In the genomic region with DNA sequence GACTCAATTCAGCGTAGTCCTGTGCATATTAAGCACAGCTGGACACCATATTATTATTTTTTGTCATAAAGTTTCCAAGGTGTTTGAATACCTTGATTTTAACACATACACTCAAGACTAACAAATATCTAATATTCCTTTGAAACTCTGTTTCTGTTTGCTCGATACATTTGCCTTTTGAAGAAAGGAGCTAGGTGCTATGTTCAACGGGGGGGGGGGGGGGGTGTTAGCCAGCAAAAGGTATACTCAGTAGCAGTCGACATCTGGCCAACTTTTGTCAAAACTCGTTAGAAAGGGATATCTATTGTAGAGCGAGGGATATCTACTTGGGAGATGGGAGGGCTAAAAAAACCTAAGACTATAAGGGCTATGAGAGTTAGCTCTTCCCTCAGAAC, we compare ENCODE assay signal across 8 mouse cellular contexts. TPM values are rescaled to one million over a fixed set of nuclear protein-coding genes. Genes with fewer than 3 reads are reported as not detected.
DNase-seq lines count a peak whose midpoint lies in the region; ATAC-seq and TF ChIP-seq lines count a peak whose summit lies in the region.
"Had no signal": no experiment of that assay in that cellular context is flagged by ENCODE, and none has a peak within 500 bp of the region (broad histone marks: within the 10 kb centered on the region; RNA-seq: fewer than 3 reads in every experiment).

No protein-coding gene starts in this region.

- no peak for TF ChIP-seq POLR2A in limb, embryonic 14.5 days (IDR thresholded peaks at IDR 0.05; ENCODE audit: borderline replicate concordance, extremely low read depth, insufficient read depth, insufficient read length)

- H3K4me2 ChIP-seq in lung, postnatal 0 days (replicated peaks; ENCODE audit: low read depth, low read length), result peak overlapping the region; percentile 65
- H3K4me2 ChIP-seq in forebrain, embryonic 12.5 days, result peak overlapping the region; percentile 71
- H3K4me2 ChIP-seq in limb, embryonic 14.5 days (replicated peaks; ENCODE audit: low read depth, low read length, severe bottlenecking), result peak overlapping the region; percentile 62
- H3K4me2 ChIP-seq in stomach, embryonic 15.5 days, result peak overlapping the region; percentile 84

- no peak for ATAC-seq in lung, postnatal 0 days
- no peak for ATAC-seq in forebrain, embryonic 12.5 days (ENCODE audit: low FRiP score)
- ATAC-seq in limb, embryonic 14.5 days (ENCODE audit: low FRiP score, low read depth), result no peak
- ATAC-seq in stomach, embryonic 15.5 days (ENCODE audit: insufficient read depth, low FRiP score, low read depth), result no peak

- peak overlapping the region; percentile 70 for H3K4me3 ChIP-seq in lung, postnatal 0 days (ENCODE audit: low read depth, low read length)
- H3K4me3 ChIP-seq in forebrain, embryonic 12.5 days (replicated peaks), result peak overlapping the region; percentile 70
- H3K4me3 ChIP-seq in limb, embryonic 14.5 days (replicated peaks; ENCODE audit: low read length), result peak overlapping the region; percentile 78
- peak overlapping the region; percentile 81 for H3K4me3 ChIP-seq in stomach, embryonic 15.5 days (replicated peaks)

- no peak for TF ChIP-seq EP300 in lung, postnatal 0 days (IDR thresholded peaks at IDR 0.05)

- no peaks in the 10 kb centered on the region for H3K27me3 ChIP-seq in lung, postnatal 0 days (replicated peaks; ENCODE audit: insufficient read depth, low read length)
- peaks cover 19% of the 10 kb centered on the region for H3K27me3 ChIP-seq in forebrain, embryonic 12.5 days
- H3K27me3 ChIP-seq in limb, embryonic 14.5 days (ENCODE audit: control insufficient read depth, insufficient read depth, low read length), result no peaks in the 10 kb centered on the region
- no peaks in the 10 kb centered on the region for H3K27me3 ChIP-seq in stomach, embryonic 15.5 days (replicated peaks)

- WGBS in lung, postnatal 0 days, result 9% methylated on average over 6 of the region's 6 CpGs
- WGBS in forebrain, embryonic 12.5 days, result 23% methylated on average over 6 of the region's 6 CpGs
- WGBS in limb, embryonic 14.5 days, result 14% methylated on average over 6 of the region's 6 CpGs
- WGBS in stomach, embryonic 15.5 days, result 16% methylated on average over 6 of the region's 6 CpGs

- TF ChIP-seq CTCF in lung, postnatal 0 days (IDR thresholded peaks at IDR 0.05), result no peak

- H3K4me1 ChIP-seq in lung, postnatal 0 days (ENCODE audit: insufficient read depth, low read depth, low read length), result peaks cover 36% of the 10 kb centered on the region; the same call in 1 of the 2 replicates
- peaks cover 64% of the 10 kb centered on the region for H3K4me1 ChIP-seq in forebrain, embryonic 12.5 days
- H3K4me1 ChIP-seq in limb, embryonic 14.5 days (ENCODE audit: control insufficient read depth, insufficient read depth, low read length), result peaks cover 69% of the 10 kb centered on the region
- peaks cover 62% of the 10 kb centered on the region for H3K4me1 ChIP-seq in stomach, embryonic 15.5 days

- H3K27ac ChIP-seq in lung, postnatal 0 days (ENCODE audit: low read length), result peak overlapping the region; percentile 84
- peak overlapping the region; percentile 94; the same call in 1 of the 2 replicates for H3K27ac ChIP-seq in forebrain, embryonic 12.5 days
- H3K27ac ChIP-seq in limb, embryonic 14.5 days (replicated peaks; ENCODE audit: low read depth, low read length), result 0 out of 2 replicates have a peak overlapping the region, but pooled peaks have one; percentile 86
- H3K27ac ChIP-seq in stomach, embryonic 15.5 days, result peak overlapping the region; percentile 94

- no peaks in the 10 kb centered on the region for H3K36me3 ChIP-seq in lung, postnatal 0 days (ENCODE audit: insufficient read depth, low read length)
- H3K36me3 ChIP-seq in forebrain, embryonic 12.5 days (replicated peaks), result no peaks in the 10 kb centered on the region
- peaks cover 17% of the 10 kb centered on the region for H3K36me3 ChIP-seq in limb, embryonic 14.5 days (ENCODE audit: control insufficient read depth, insufficient read depth, low read length)
- H3K36me3 ChIP-seq in stomach, embryonic 15.5 days, result 0 out of 2 replicates have a peak, but pooled peaks cover 6% of the 10 kb centered on the region

- peak overlapping the region; percentile 75 for H3K9ac ChIP-seq in lung, postnatal 0 days (replicated peaks; ENCODE audit: low read depth)
- peak overlapping the region; percentile 90 for H3K9ac ChIP-seq in forebrain, embryonic 12.5 days
- H3K9ac ChIP-seq in limb, embryonic 14.5 days (ENCODE audit: low read depth, low read length, severe bottlenecking), result peak overlapping the region; percentile 84
- peak overlapping the region; percentile 81; the same call in 1 of the 2 replicates for H3K9ac ChIP-seq in stomach, embryonic 15.5 days

- H3K9me3 ChIP-seq in lung, postnatal 0 days (ENCODE audit: low read length), result no peaks in the 10 kb centered on the region
- no peaks in the 10 kb centered on the region for H3K9me3 ChIP-seq in forebrain, embryonic 12.5 days
- no peaks in the 10 kb centered on the region for H3K9me3 ChIP-seq in limb, embryonic 14.5 days (ENCODE audit: control insufficient read depth, low read length)
- no peaks in the 10 kb centered on the region for H3K9me3 ChIP-seq in stomach, embryonic 15.5 days

- DNase-seq in lung, postnatal 0 days (ENCODE audit: low spot score), result no peak
- no peak for DNase-seq in lung, postnatal 14 days
- no peak for DNase-seq in limb, embryonic 14.5 days (ENCODE audit: low spot score)
- DNase-seq in urinary bladder, postnatal 25 days (ENCODE audit: low spot score), result no peak
- DNase-seq in B cell, adult 2 months, result no peak
- DNase-seq: adrenal gland, postnatal 14 days had no signal

RNA-seq across cellular contexts. Expression of a gene that starts 6.4 kb away (rescaled TPM):
- polyA plus RNA-seq in lung, postnatal 0 days (2015; fragmentation: Nextera tagmentation; extraction: Ambion mirVana), result 695 and 781 TPM in 2 replicates
- 218 and 280 TPM in 2 replicates for polyA plus RNA-seq in forebrain, embryonic 12.5 days (2016; fragmentation: Nextera tagmentation; extraction: Ambion mirVana)
- 420 and 643 TPM in 2 replicates for polyA plus RNA-seq in limb, embryonic 14.5 days (2012; rRNA removed)
- polyA plus RNA-seq in limb, embryonic 14.5 days (2014; fragmentation: Nextera tagmentation; extraction: Ambion mirVana), result 724 and 728 TPM in 2 replicates
- polyA plus RNA-seq in stomach, embryonic 15.5 days (2015; fragmentation: Nextera tagmentation; extraction: Ambion mirVana), result 1,038 and 1,102 TPM in 2 replicates
